Mouse (Mus musculus) adrenal gland (tissue): ENCODE results near the gene Tmem30c.
"Not testable (repeated sequence)": the region's sequence is repeated elsewhere in the genome, so short reads cannot be mapped to it uniquely, and the experiment has no call there.

Experiments used
- intact Hi-C: fragments of 180-260 bp; cut with DNase I; formaldehyde crosslinking; loops from one replicate; pipeline ENCODE4 v1.15.1; 2025

The Tmem30c gene

GRCm38 (mm10) chr16:57242857-57243204 is 49.8 kb downstream of the Tmem30c start:
- intact Hi-C loops = loop anchor here (5.0 kb wide), 2 partner anchors 339 to 354 kb away; no protein-coding TSS in a partner anchor

GRCm38 (mm10) chr16:57235871-57236510 is 56.7 kb downstream of the Tmem30c start:
- intact Hi-C loops = no loop called here

GRCm38 (mm10) chr16:57231937-57232310 is 60.7 kb downstream of the Tmem30c start:
- intact Hi-C loops = not testable (repeated sequence)

GRCm38 (mm10) chr16:57231089-57231936 is 61.4 kb downstream of the Tmem30c start, which contains the start of gene Tbc1d23:
Tbc1d23 (minus strand) TSS chr16:57231504.
- intact Hi-C loops = no loop called here

GRCm38 (mm10) chr16:57226444-57226843 is 66.2 kb downstream of the Tmem30c start:
- intact Hi-C loops = no loop called here

GRCm38 (mm10) chr16:57220361-57220760 is 72.3 kb downstream of the Tmem30c start:
- intact Hi-C loops = no loop called here
